8 mouse cellular contexts compared by ENCODE assay signal in genomic region chr5:134704157-134704556, GRCm38 (mm10). TPM values are rescaled to one million over a fixed set of nuclear protein-coding genes. Genes with fewer than 3 reads are reported as not detected.
A peak's percentile ranks its signal among the peaks of the same experiment; 100 is the strongest.
DNase-seq lines count a peak whose midpoint lies in the region; ATAC-seq and TF ChIP-seq lines count a peak whose summit lies in the region.

No protein-coding gene starts in this region.

- ATAC-seq in forebrain, postnatal 0 days: peak; percentile 63; the same call in 1 of the 2 replicates
- ATAC-seq in hindbrain, embryonic 14.5 days (ENCODE audit: low FRiP score): peak; percentile 77; the same call in 1 of the 2 replicates

- no peak for TF ChIP-seq EP300 in MEL (IDR thresholded peaks at IDR 0.05; ENCODE audit: low read depth in 1 of 2, low read length in 2 of 2)

- no peaks in the 10 kb centered on the region for H3K36me3 ChIP-seq in MEL (ENCODE audit: control insufficient read depth in 1 of 2, insufficient read depth in 2 of 2, low read length in 2 of 2)
- no peaks in the 10 kb centered on the region for H3K36me3 ChIP-seq in forebrain, postnatal 0 days (ENCODE audit: insufficient read depth)
- no peaks in the 10 kb centered on the region for H3K36me3 ChIP-seq in hindbrain, embryonic 14.5 days (replicated peaks; ENCODE audit: control insufficient read depth, insufficient read depth)

- peak; percentile 93 for TF ChIP-seq RAD21 in MEL (IDR thresholded peaks at IDR 0.05; ENCODE audit: low read depth, low read length)

- H3K9me3 ChIP-seq in MEL (replicated peaks; ENCODE audit: insufficient read depth, low read length): no peaks in the 10 kb centered on the region
- H3K9me3 ChIP-seq in forebrain, postnatal 0 days (ENCODE audit: low read length): no peaks in the 10 kb centered on the region
- no peaks in the 10 kb centered on the region for H3K9me3 ChIP-seq in hindbrain, embryonic 14.5 days (ENCODE audit: control insufficient read depth, low read length)

- H3K4me1 ChIP-seq in MEL (ENCODE audit: control insufficient read depth in 1 of 2, insufficient read depth in 2 of 2, low read length in 2 of 2): no peaks in the 10 kb centered on the region
- no peaks in the 10 kb centered on the region for H3K4me1 ChIP-seq in forebrain, postnatal 0 days (ENCODE audit: insufficient read depth)
- no peaks in the 10 kb centered on the region for H3K4me1 ChIP-seq in hindbrain, embryonic 14.5 days (replicated peaks; ENCODE audit: control insufficient read depth, insufficient read depth, low read length)

- TF ChIP-seq CTCF in MEL (IDR thresholded peaks at IDR 0.05 in 2 of 3, conservative IDR thresholded peaks at IDR 0.05 in 1 of 3; ENCODE audit: control insufficient read depth in 1 of 3, insufficient read depth in 1 of 3, low read depth in 2 of 3, low read length in 3 of 3, poor library complexity in 1 of 3, severe bottlenecking in 1 of 3): peak; percentile 90 to 92 (median 91)
- peak; percentile 86 for TF ChIP-seq CTCF in forebrain, postnatal 0 days (IDR thresholded peaks at IDR 0.05; ENCODE audit: low read depth)

- peaks cover 2% of the 10 kb centered on the region in 2 experiments; a peak in 3 of 4 replicates for H3K27me3 ChIP-seq in MEL (ENCODE audit: control insufficient read depth in 1 of 2, insufficient read depth in 2 of 2, low read length in 2 of 2)
- no peaks in the 10 kb centered on the region for H3K27me3 ChIP-seq in forebrain, postnatal 0 days (ENCODE audit: insufficient read depth, low read length)
- H3K27me3 ChIP-seq in hindbrain, embryonic 14.5 days (ENCODE audit: control insufficient read depth, insufficient read depth, low read length): no peaks in the 10 kb centered on the region

- no peak overlapping the region for H3K4me2 ChIP-seq in forebrain, postnatal 0 days (ENCODE audit: low read depth)
- no peak overlapping the region for H3K4me2 ChIP-seq in hindbrain, embryonic 14.5 days (replicated peaks)

- DNase-seq in MEL (ENCODE audit: low read depth, low spot score): peak; percentile 73
- DNase-seq in cerebellum, adult 11-12 months: peak; percentile 48
- peak; percentile 76 for DNase-seq in forebrain, postnatal 0 days
- peak; percentile 78 for DNase-seq in hindbrain, embryonic 14.5 days (ENCODE audit: low spot score)
- peak; percentile 78 to 81 for DNase-seq in layer of hippocampus, postnatal 10 days (ENCODE audit: low spot score in 2 of 2)
- peak; percentile 73 for DNase-seq in lung, postnatal 25 days (ENCODE audit: low spot score)
- DNase-seq in retina, postnatal 1 day: peak; percentile 84
- DNase-seq in thymus, postnatal 25 days: peak; percentile 85

- no peak overlapping the region for H3K4me3 ChIP-seq in MEL (ENCODE audit: control insufficient read depth in 1 of 2, insufficient read depth in 1 of 2, low read depth in 2 of 2, low read length in 2 of 2)
- H3K4me3 ChIP-seq in forebrain, postnatal 0 days (ENCODE audit: low read depth, low read length): no peak overlapping the region
- H3K4me3 ChIP-seq in hindbrain, embryonic 14.5 days (replicated peaks; ENCODE audit: low read length): no peak overlapping the region

- TF ChIP-seq POLR2A in MEL (IDR thresholded peaks at IDR 0.05; ENCODE audit: control insufficient read depth in 1 of 2, insufficient read depth in 1 of 2, low read depth in 1 of 2, low read length in 2 of 2, poor library complexity in 1 of 2): no peak

- H3K79me2 ChIP-seq in MEL (ENCODE audit: control insufficient read depth, insufficient read depth, low read length, poor library complexity): no peaks in the 10 kb centered on the region

- H3K27ac ChIP-seq in MEL (ENCODE audit: control insufficient read depth, low read depth, low read length): no peak overlapping the region
- H3K27ac ChIP-seq in forebrain, postnatal 0 days (ENCODE audit: low read depth, low read length): no peak overlapping the region
- no peak overlapping the region for H3K27ac ChIP-seq in hindbrain, embryonic 14.5 days

- H3K9ac ChIP-seq in MEL (ENCODE audit: control insufficient read depth, low read depth, low read length, poor library complexity, severe bottlenecking): no peak overlapping the region
- no peak overlapping the region for H3K9ac ChIP-seq in forebrain, postnatal 0 days
- H3K9ac ChIP-seq in hindbrain, embryonic 14.5 days: no peak overlapping the region

TF ChIP-seq in MEL, 35 proteins besides CTCF, POLR2A, EP300 and RAD21:
- no peak for TF ChIP-seq CHD1 (IDR thresholded peaks at IDR 0.05; ENCODE audit: low read depth, low read length)
- no peak for TF ChIP-seq USF2 (IDR thresholded peaks at IDR 0.05; ENCODE audit: borderline replicate concordance in 1 of 2, insufficient read depth in 1 of 2, low read depth in 1 of 2, low read length in 2 of 2)
- TF ChIP-seq ZC3H11A (IDR thresholded peaks at IDR 0.05; ENCODE audit: low read depth, low read length): peak; percentile 80
- TF ChIP-seq SMC3 (IDR thresholded peaks at IDR 0.05; ENCODE audit: low read depth, low read length): peak; percentile 89
- no peak for TF ChIP-seq BHLHE40 (IDR thresholded peaks at IDR 0.05; ENCODE audit: borderline replicate concordance, low read depth, low read length)

RNA-seq across cellular contexts. Expression of gene Limk1, which starts 15.8 kb away (rescaled TPM):
- 5.6 and 7.3 TPM in 2 replicates for total RNA-seq in MEL (2012; rRNA removed)
- 10 to 100 TPM in 1 of 2 experiments, not detected in 1; 14.8 TPM for polyA plus RNA-seq in MEL (2012; ENCODE audit: insufficient read depth in 1 of 2, insufficient read length in 2 of 2, low read depth in 1 of 2, low replicate concordance in 2 of 2, missing spikeins in 1 of 2)
- 41.3 and 44.5 TPM in 2 replicates for total RNA-seq in forebrain, postnatal 0 days (2014; rRNA removed)
- 9.3 and 11.4 TPM in 2 replicates for polyA plus RNA-seq in forebrain, postnatal 0 days (2015; fragmentation: Nextera tagmentation; extraction: Ambion mirVana)
- polyA plus RNA-seq in hindbrain, embryonic 14.5 days (2014; fragmentation: Nextera tagmentation; extraction: Ambion mirVana): 25.5 and 26.4 TPM in 2 replicates
- total RNA-seq in layer of hippocampus, postnatal 10 days (2021): 10 to 100 TPM; 59.1 to 67.5 TPM

RNA-seq across cellular contexts. Expression of gene Eln, which starts 43.0 kb away (rescaled TPM):
- total RNA-seq in MEL (2012; rRNA removed): not detected in 2 replicates
- polyA plus RNA-seq in MEL (2012; ENCODE audit: insufficient read depth in 1 of 2, insufficient read length in 2 of 2, low read depth in 1 of 2, low replicate concordance in 2 of 2, missing spikeins in 1 of 2): not detected
- total RNA-seq in forebrain, postnatal 0 days (2014; rRNA removed): 21.9 and 45.1 TPM in 2 replicates
- 19.1 and 25.7 TPM in 2 replicates for polyA plus RNA-seq in forebrain, postnatal 0 days (2015; fragmentation: Nextera tagmentation; extraction: Ambion mirVana)
- polyA plus RNA-seq in hindbrain, embryonic 14.5 days (2014; fragmentation: Nextera tagmentation; extraction: Ambion mirVana): 17.9 and 21.4 TPM in 2 replicates
- total RNA-seq in layer of hippocampus, postnatal 10 days (2021): 10 to 100 TPM; 94.0 to 99.5 TPM

Comparison
In these comparisons a context has a peak if more than half of its experiments do, and no peak if none do; other contexts are left out.
1. RNA of gene Eln, which starts 43.0 kb away (total RNA-seq): 94.0 to 99.5 TPM in layer of hippocampus, postnatal 10 days and 21.9 to 45.1 TPM in forebrain, postnatal 0 days; not detected in MEL; every median in the first group is over 10 times any median in the second.
2. Peak in every context shown above with its lines, with median percentiles within 50 percentile points of each other: DNase-seq.